Mouse (Mus musculus): ENCODE results near the gene Pla2g4e. TPM values are rescaled to one million over a fixed set of nuclear protein-coding genes. Genes with fewer than 3 reads are reported as not detected.

Gene Pla2g4e
- total and polyA plus RNA-seq, 3 experiments = not detected

DNA sequence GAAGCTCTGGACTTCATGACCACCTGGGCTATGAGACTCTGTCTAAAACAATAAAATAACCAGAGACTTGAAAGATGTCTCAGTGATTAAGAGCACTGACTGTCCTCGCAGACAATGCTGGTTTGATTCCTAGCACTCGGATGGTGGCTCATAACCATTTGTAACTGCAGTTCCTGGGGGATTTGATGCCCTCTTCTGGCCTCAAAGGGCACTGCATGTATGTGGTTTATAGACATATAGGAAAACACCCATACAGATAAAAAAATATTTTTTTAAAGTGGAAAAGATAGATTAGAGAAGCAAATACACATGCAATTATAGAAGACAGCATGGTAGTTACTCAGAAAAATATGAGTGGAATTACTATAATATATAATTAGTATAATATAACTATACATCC is 87.5 kb downstream of the Pla2g4e start:
- Histone ChIP-seq H3K9me3 (replicated peaks; ENCODE audit: insufficient read depth, low read length) (no peaks in the 10 kb centered on the region), H3K27me3 (ENCODE audit: control insufficient read depth in 1 of 2, insufficient read depth in 2 of 2, low read length in 2 of 2) (no peaks in the 10 kb centered on the region), H3K4me1 (ENCODE audit: control insufficient read depth in 1 of 2, insufficient read depth in 2 of 2, low read length in 2 of 2) (peaks cover 0 to 5% of the 10 kb centered on the region in 2 experiments; a peak in 3 of 4 replicates), H3K9ac (ENCODE audit: control insufficient read depth, low read depth, low read length, poor library complexity, severe bottlenecking) (no peak overlapping the region), H3K27ac (ENCODE audit: control insufficient read depth, low read depth, low read length) (no peak overlapping the region), H3K79me2 (ENCODE audit: control insufficient read depth, insufficient read depth, low read length, poor library complexity) (peaks cover 8% of the 10 kb centered on the region), H3K36me3 (ENCODE audit: control insufficient read depth in 1 of 2, insufficient read depth in 2 of 2, low read length in 2 of 2) (peaks cover 0 to 10% of the 10 kb centered on the region in 2 experiments; a peak in 2 of 4 replicates), H3K4me3 (ENCODE audit: control insufficient read depth in 1 of 2, insufficient read depth in 1 of 2, low read depth in 2 of 2, low read length in 2 of 2) (no peak overlapping the region)
- no peak for TF ChIP-seq MAFK (IDR thresholded peaks at IDR 0.05; ENCODE audit: borderline replicate concordance, low read depth, low read length)
- TF ChIP-seq SMC3 (IDR thresholded peaks at IDR 0.05; ENCODE audit: low read depth, low read length) = peak; percentile 50
- peak; percentile 38 to 60 (median 58); a peak in 5 of 6 replicates for TF ChIP-seq CTCF (IDR thresholded peaks at IDR 0.05 in 2 of 3, conservative IDR thresholded peaks at IDR 0.05 in 1 of 3; ENCODE audit: control insufficient read depth in 1 of 3, insufficient read depth in 1 of 3, low read depth in 2 of 3, low read length in 3 of 3, poor library complexity in 1 of 3, severe bottlenecking in 1 of 3)
- TF ChIP-seq RAD21 (IDR thresholded peaks at IDR 0.05; ENCODE audit: low read depth, low read length) = peak; percentile 28
- DNase-seq (ENCODE audit: low read depth, low spot score) = peak; percentile 69

DNA sequence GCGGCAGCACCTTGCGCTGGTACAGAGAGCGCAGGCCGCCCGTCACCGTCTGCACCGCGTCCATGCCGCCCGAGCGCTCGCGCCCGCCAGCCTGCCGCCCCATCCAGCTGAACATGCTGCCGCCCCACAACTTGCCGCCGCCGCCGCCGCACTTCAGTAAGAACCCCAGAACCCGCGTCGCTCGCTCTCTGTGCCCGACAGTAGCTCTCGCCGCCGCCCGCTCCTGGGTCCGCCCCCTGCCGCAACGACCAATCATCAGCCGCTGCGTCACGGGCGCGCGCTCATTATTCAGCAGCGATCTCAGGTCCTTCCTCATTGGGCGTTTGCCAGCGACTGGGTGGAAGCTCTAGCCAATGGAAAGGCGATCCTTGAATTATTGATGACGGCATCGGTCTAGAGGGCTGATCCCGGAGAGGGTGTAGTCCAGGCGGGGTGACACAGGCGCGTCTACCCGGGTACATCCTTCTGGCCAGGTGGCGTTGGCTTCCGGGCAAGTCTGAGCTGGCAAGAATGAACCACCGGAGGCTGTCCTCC is 90.7 kb downstream of the Pla2g4e start, which contains the start of gene Ehd4:
TSS of gene Ehd4 (minus strand) at position 246 of the 534 bp plus-strand sequence.
- H3K36me3 ChIP-seq (ENCODE audit: control insufficient read depth in 1 of 2, insufficient read depth in 2 of 2, low read length in 2 of 2) = peaks cover 0 to 10% of the 10 kb centered on the region in 2 experiments; a peak in 2 of 4 replicates
- DNase-seq (ENCODE audit: low read depth, low spot score) = peak; percentile 99
- peaks cover 0 to 5% of the 10 kb centered on the region in 2 experiments; a peak in 3 of 4 replicates for H3K4me1 ChIP-seq (ENCODE audit: control insufficient read depth in 1 of 2, insufficient read depth in 2 of 2, low read length in 2 of 2)
- TF ChIP-seq MYB (IDR thresholded peaks at IDR 0.05; ENCODE audit: low read depth, low read length) = no peak
- TF ChIP-seq POLR2AphosphoS2 (IDR thresholded peaks at IDR 0.05; ENCODE audit: low read length) = peak; percentile 43; the same call in 1 of the 2 replicates
- TF ChIP-seq USF1 (IDR thresholded peaks at IDR 0.05; ENCODE audit: low read depth, low read length) = peak; percentile 51; the same call in 1 of the 2 replicates
- peak; percentile 77 to 86 for TF ChIP-seq POLR2A (IDR thresholded peaks at IDR 0.05; ENCODE audit: control insufficient read depth in 1 of 2, insufficient read depth in 1 of 2, low read depth in 1 of 2, low read length in 2 of 2, poor library complexity in 1 of 2)
- peak; percentile 16; the same call in 1 of the 2 replicates for TF ChIP-seq MYC (IDR thresholded peaks at IDR 0.05; ENCODE audit: low read depth, low read length)
- TF ChIP-seq NRF1 (IDR thresholded peaks at IDR 0.05; ENCODE audit: insufficient read depth, low read depth, low read length, poor library complexity, severe bottlenecking) = 0 out of 2 replicates have a peak, but pooled peaks have one; percentile 12
- 0 out of 2 replicates have a peak, but pooled peaks have one; percentile 42 for TF ChIP-seq E2F4 (IDR thresholded peaks at IDR 0.05; ENCODE audit: borderline replicate concordance, low read depth, low read length)
- peak; percentile 59; the same call in 1 of the 2 replicates for TF ChIP-seq MAX (IDR thresholded peaks at IDR 0.05; ENCODE audit: low read length)
- TF ChIP-seq NELFE (IDR thresholded peaks at IDR 0.05; ENCODE audit: low read depth, low read length) = peak; percentile 68
- no peak for TF ChIP-seq ZC3H11A (IDR thresholded peaks at IDR 0.05; ENCODE audit: low read depth, low read length)
- TF ChIP-seq ZMIZ1 (IDR thresholded peaks at IDR 0.05; ENCODE audit: low read depth, low read length) = peak; percentile 59; the same call in 1 of the 2 replicates
- TF ChIP-seq HCFC1 (IDR thresholded peaks at IDR 0.05; ENCODE audit: low read depth, low read length) = peak; percentile 71
- peak; percentile 47; the same call in 1 of the 2 replicates for TF ChIP-seq MXI1 (IDR thresholded peaks at IDR 0.05; ENCODE audit: low read depth, low read length)
- TF ChIP-seq TBP (IDR thresholded peaks at IDR 0.05; ENCODE audit: low read depth, low read length) = 0 out of 2 replicates have a peak, but pooled peaks have one; percentile 19
- no peak for TF ChIP-seq RCOR1 (IDR thresholded peaks at IDR 0.05; ENCODE audit: low read depth, low read length)
- no peak for TF ChIP-seq TCF12 (IDR thresholded peaks at IDR 0.05; ENCODE audit: low read depth, low read length)
- TF ChIP-seq ELF1 (IDR thresholded peaks at IDR 0.05; ENCODE audit: low read depth, low read length) = peak; percentile 67
- TF ChIP-seq ETS1 (IDR thresholded peaks at IDR 0.05; ENCODE audit: low read depth, low read length) = peak; percentile 61
- TF ChIP-seq SIN3A (IDR thresholded peaks at IDR 0.05; ENCODE audit: low read length) = peak; percentile 71
- no peaks in the 10 kb centered on the region for H3K27me3 ChIP-seq (ENCODE audit: control insufficient read depth in 1 of 2, insufficient read depth in 2 of 2, low read length in 2 of 2)
- H3K9me3 ChIP-seq (replicated peaks; ENCODE audit: insufficient read depth, low read length) = no peaks in the 10 kb centered on the region
- H3K9ac ChIP-seq (ENCODE audit: control insufficient read depth, low read depth, low read length, poor library complexity, severe bottlenecking) = peak within 1 kb of the TSS; percentile 81
- peak within 1 kb of the TSS; percentile 85 to 99 for H3K4me3 ChIP-seq (ENCODE audit: control insufficient read depth in 1 of 2, insufficient read depth in 1 of 2, low read depth in 2 of 2, low read length in 2 of 2)
- H3K79me2 ChIP-seq (ENCODE audit: control insufficient read depth, insufficient read depth, low read length, poor library complexity) = peaks cover 10% of the 10 kb centered on the region
- peak within 1 kb of the TSS; percentile 19; the same call in 1 of the 2 replicates for H3K27ac ChIP-seq (ENCODE audit: control insufficient read depth, low read depth, low read length)
